Mouse (Mus musculus) lung, embryonic 16.5 days (tissue): ENCODE data around the gene Gla. TPM values are rescaled to one million over a fixed set of nuclear protein-coding genes. Genes with fewer than 3 reads are reported as not detected.
A peak's percentile ranks its signal among the peaks of the same experiment; 100 is the strongest.

Source experiments
- ATAC-seq: fragments of 200-750 bp; cut with Nextera tagmentation; 2 replicates; pipeline ENCODE4 v1.8.0; 2017; ENCODE audit warnings: low read depth, mild to moderate bottlenecking, moderate library complexity
- H3K27ac ChIP-seq: fragments of 300-500 bp; sonication (generic); 2 replicates; pipeline ENCODE4 v1.5.1; 2014; ENCODE audit warnings: mild to moderate bottlenecking, control low read depth, low read length
- H3K27me3 ChIP-seq: fragments of 300-500 bp; sonication (generic); 2 replicates; pipeline ENCODE4 v1.6.1; 2014; ENCODE audit warnings: low read depth, low read length, mixed read lengths; ENCODE audit not compliant: control insufficient read depth, insufficient read depth
- H3K36me3 ChIP-seq: fragments of 300-500 bp; sonication (generic); 2 replicates; pipeline ENCODE4 v1.6.1; 2014; ENCODE audit warnings: low read length; ENCODE audit not compliant: control insufficient read depth, insufficient read depth
- H3K4me1 ChIP-seq: fragments of 300-500 bp; sonication (generic); replicated peaks from 2 replicates; pipeline ENCODE4 v1.6.1; 2014; ENCODE audit warnings: low read length, mixed read lengths; ENCODE audit not compliant: control insufficient read depth, insufficient read depth
- H3K4me2 ChIP-seq: fragments of 300-500 bp; sonication (generic); 2 replicates; pipeline ENCODE4 v1.6.1; 2014; ENCODE audit warnings: low read depth, low read length, control low read depth
- H3K4me3 ChIP-seq: fragments of 300-500 bp; sonication (generic); 2 replicates; pipeline ENCODE4 v1.5.1; 2014; ENCODE audit warnings: mild to moderate bottlenecking, low read length, control low read depth
- H3K9ac ChIP-seq: fragments of 300-500 bp; sonication (generic); 2 replicates; pipeline ENCODE4 v1.6.1; 2014; ENCODE audit warnings: low read length, control low read depth
- H3K9me3 ChIP-seq: fragments of 300-500 bp; sonication (generic); 2 replicates; pipeline ENCODE4 v1.6.1; 2016; ENCODE audit warnings: low read length; ENCODE audit not compliant: control insufficient read depth
- WGBS: fragments of 180-500 bp; shearing (Covaris S2); extraction: QIAGEN DNeasy Blood & Tissue Kit; methylation state at CpG from one replicate; pipeline ENCODE4 v1.1.7; 2014; 5-methylcytosine and 5-hydroxymethylcytosine counted together
- polyA plus RNA-seq: library from polyadenylated mRNA; unstranded; fragments of >200 nt; fragmentation: Nextera tagmentation; extraction: Ambion mirVana; gene quantifications from 2 replicates; pipeline ENCODE4 v1.2.1, GENCODE M21; 2015

The Gla gene
- polyA plus RNA-seq, 1 experiment from 2014 or later, result 6.9 TPM

- Histone ChIP-seq H3K9me3 (no peaks in the 10 kb centered on the region), H3K27ac (peak overlapping the region; percentile 80), H3K4me1 (0 out of 2 replicates have a peak, but pooled peaks cover 3% of the 10 kb centered on the region), H3K4me2 (peak overlapping the region; percentile 65), H3K4me3 (peak overlapping the region; percentile 57), H3K9ac (peak overlapping the region; percentile 60), H3K27me3 (no peaks in the 10 kb centered on the region), H3K36me3 (no peaks in the 10 kb centered on the region)
- WGBS, result 20% methylated on average over 10 of the region's 10 CpGs
- no peak for ATAC-seq
Measured at GRCm38 (mm10) chrX:134599922-134600565, 881 bp downstream of the Gla start.

DNA sequence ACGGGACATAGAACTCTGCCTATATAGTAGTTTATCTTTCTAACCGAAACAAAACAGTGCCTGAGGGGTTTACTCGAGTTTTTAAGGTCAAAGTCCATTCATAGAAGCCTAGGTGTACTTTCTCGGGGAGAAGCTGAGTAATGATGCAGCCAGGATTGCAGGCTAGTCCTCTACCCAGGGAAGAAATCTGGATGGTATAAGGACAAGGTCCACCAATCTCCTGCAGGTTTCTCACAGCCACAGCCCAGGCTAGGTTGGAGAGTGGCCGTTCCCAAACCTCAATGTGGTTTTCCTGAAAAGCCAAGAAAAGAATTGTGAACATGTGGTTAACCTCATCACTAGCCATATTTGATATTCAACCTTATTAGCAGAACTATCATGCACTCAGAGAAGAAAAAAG, 11.1 kb downstream of the Gla start:
- Histone ChIP-seq H3K27ac (no peak overlapping the region), H3K4me3 (no peak overlapping the region), H3K9me3 (no peaks in the 10 kb centered on the region), H3K9ac (no peak overlapping the region), H3K4me1 (no peaks in the 10 kb centered on the region), H3K36me3 (0 out of 2 replicates have a peak, but pooled peaks cover 3% of the 10 kb centered on the region), H3K4me2 (no peak overlapping the region), H3K27me3 (no peaks in the 10 kb centered on the region)
- ATAC-seq, result no peak
- WGBS, result 51% methylated on average over 5 of the region's 5 CpGs

DNA sequence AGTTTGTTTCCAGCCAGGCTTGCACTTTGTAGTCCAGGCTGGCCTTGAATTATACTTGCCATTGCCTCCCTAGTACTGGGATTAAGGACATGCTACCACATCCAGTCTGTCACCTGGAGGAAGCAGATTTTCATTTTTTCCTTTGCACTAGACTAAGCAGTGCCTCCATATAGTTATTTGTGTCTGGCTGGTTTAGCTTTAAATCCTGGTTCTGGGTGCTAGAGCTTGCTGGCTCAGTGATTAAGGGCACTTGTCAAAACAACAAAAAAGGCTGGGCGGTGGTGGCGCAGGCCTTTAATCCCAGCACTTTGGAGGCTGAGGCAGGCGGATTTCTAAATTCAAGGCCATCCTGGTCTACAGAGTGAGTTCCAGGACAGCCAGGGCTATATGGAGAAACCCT, 11.9 kb downstream of the Gla start:
- 88% methylated on average over 3 of the region's 3 CpGs for WGBS
- Histone ChIP-seq H3K36me3 (0 out of 2 replicates have a peak, but pooled peaks cover 3% of the 10 kb centered on the region), H3K4me1 (no peaks in the 10 kb centered on the region), H3K27me3 (no peaks in the 10 kb centered on the region), H3K9me3 (no peaks in the 10 kb centered on the region), H3K9ac (no peak overlapping the region), H3K27ac (no peak overlapping the region), H3K4me2 (no peak overlapping the region), H3K4me3 (no peak overlapping the region)
- ATAC-seq, result no peak

DNA sequence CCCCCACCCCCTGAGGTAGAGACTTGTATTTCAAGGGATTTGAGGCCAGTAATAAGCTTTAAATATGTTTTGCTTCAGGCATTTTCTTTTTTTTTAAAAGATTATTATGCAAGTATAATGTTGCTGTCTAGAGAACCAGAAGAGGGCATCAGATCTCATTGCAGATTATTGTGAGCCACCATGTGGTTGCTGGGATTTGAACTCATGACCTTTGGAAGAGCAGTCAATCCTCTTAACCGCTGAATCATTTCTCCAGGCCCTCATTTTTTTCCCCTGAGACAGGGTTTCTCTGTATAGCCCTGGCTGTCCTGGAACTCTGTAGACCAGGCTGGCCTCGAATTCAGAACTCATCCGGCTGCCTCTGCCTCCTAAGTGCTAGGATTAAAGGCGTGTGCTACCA, 12.7 kb downstream of the Gla start:
- ATAC-seq, result no peak
- Histone ChIP-seq H3K9ac (no peak overlapping the region), H3K4me1 (no peaks in the 10 kb centered on the region), H3K4me3 (no peak overlapping the region), H3K27ac (no peak overlapping the region), H3K9me3 (no peaks in the 10 kb centered on the region), H3K36me3 (0 out of 2 replicates have a peak, but pooled peaks cover 3% of the 10 kb centered on the region), H3K4me2 (no peak overlapping the region), H3K27me3 (no peaks in the 10 kb centered on the region)
- 75% methylated on average over 4 of the region's 4 CpGs for WGBS

DNA sequence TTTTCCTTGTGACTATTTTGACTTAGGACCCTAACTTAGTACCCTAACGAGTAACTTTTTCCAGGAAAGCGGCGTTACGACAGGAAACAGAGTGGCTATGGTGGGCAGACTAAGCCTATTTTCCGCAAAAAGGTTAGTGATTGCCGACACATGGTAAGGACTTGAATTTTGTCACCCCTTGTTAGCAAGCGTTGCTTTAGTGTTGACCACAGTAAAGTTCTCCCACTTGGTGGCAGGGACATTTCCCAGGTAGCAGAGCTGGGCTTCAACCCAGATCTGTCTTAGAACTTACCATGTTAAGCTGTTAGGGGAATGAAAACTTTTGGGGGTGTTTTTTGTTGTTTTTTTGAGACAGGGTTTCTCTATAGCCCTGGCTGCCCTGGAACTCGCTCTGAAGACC, 14.5 kb downstream of the Gla start:
- no peaks in the 10 kb centered on the region for H3K4me1 ChIP-seq
- H3K36me3 ChIP-seq, result 0 out of 2 replicates have a peak, but pooled peaks cover 3% of the 10 kb centered on the region
- peak overlapping the region; percentile 54 for H3K4me2 ChIP-seq
- ATAC-seq, result no peak
- H3K4me3 ChIP-seq, result peak overlapping the region; percentile 61
- H3K27ac ChIP-seq, result peak overlapping the region; percentile 77
- peak overlapping the region; percentile 77 for H3K9ac ChIP-seq
- H3K27me3 ChIP-seq, result no peaks in the 10 kb centered on the region
- WGBS, result 29% methylated on average over 8 of the region's 8 CpGs
- no peaks in the 10 kb centered on the region for H3K9me3 ChIP-seq

GRCm38 (mm10) chrX:134585103-134586002, 15.6 kb downstream of the Gla start, which contains the start of gene Rpl36a:
TSS of gene Rpl36a (plus strand) at chrX:134585654.
- Histone ChIP-seq H3K27me3 (no peaks in the 10 kb centered on the region), H3K9ac (peak within 1 kb of the TSS; percentile 77), H3K36me3 (0 out of 2 replicates have a peak, but pooled peaks cover 3% of the 10 kb centered on the region), H3K9me3 (no peaks in the 10 kb centered on the region), H3K4me1 (no peaks in the 10 kb centered on the region), H3K27ac (peak within 1 kb of the TSS; percentile 77), H3K4me3 (peak within 1 kb of the TSS; percentile 61), H3K4me2 (peak within 1 kb of the TSS; percentile 59)
- WGBS, result 14% methylated on average over 45 of the region's 45 CpGs
- ATAC-seq, result peak; percentile 97

DNA sequence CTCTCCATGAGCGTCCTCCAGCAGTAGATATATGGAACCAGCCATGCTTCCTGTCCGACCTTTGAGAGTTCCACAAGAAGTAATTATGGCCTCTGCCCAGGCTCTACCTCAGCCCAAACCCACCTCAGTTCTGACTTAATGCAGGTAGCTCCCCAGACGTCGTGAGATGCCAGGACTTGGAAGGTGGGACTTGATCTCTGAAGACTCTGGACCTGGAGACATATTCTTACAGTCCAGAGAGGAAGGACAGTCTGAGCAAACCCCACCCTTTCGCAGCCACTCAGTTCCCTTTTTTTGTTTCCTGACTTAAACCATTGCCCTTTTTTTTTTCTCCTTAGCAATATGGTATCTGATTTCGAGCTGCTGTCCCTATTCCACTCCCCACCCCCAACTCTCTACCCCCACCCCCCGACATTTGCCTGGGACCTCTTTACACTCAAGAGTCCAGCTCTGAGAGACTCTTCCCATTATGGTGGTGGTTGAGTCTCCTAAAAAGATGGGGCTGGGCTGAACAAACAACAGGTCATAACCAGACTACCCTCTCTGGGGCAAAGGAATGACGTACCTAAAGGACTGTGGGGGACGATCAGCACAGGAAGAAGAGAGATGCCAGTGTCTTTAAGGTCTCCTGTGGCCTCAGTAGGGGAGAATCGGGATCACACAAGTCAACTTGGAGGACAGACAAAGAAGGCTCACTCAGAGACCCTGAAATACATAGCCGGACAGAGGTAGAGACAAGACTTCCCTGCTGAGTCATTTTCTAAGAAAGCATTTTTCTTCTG, 17.8 kb downstream of the Gla start, which contains the start of gene Btk:
Gene Btk, minus strand, starts transcription at position 683 of the 782 bp plus-strand sequence.
- Histone ChIP-seq H3K9ac (no peak within 1 kb of the TSS), H3K27me3 (no peaks in the 10 kb centered on the region), H3K4me1 (no peaks in the 10 kb centered on the region), H3K4me2 (no peak within 1 kb of the TSS), H3K27ac (no peak within 1 kb of the TSS), H3K36me3 (no peaks in the 10 kb centered on the region), H3K4me3 (no peak within 1 kb of the TSS), H3K9me3 (no peaks in the 10 kb centered on the region)
- ATAC-seq, result no peak
- WGBS, result 77% methylated on average over 11 of the region's 11 CpGs

GRCm38 (mm10) chrX:134582270-134582669, 18.7 kb downstream of the Gla start:
- Histone ChIP-seq H3K4me1 (no peaks in the 10 kb centered on the region), H3K27ac (no peak overlapping the region), H3K27me3 (no peaks in the 10 kb centered on the region), H3K4me2 (no peak overlapping the region), H3K9me3 (no peaks in the 10 kb centered on the region), H3K4me3 (no peak overlapping the region), H3K9ac (no peak overlapping the region), H3K36me3 (no peaks in the 10 kb centered on the region)
- WGBS, result 69% methylated on average over 11 of the region's 11 CpGs
- no peak for ATAC-seq
